Mouse (Mus musculus): ENCODE measurements around the gene Pcdh15. TPM values are rescaled to one million over a fixed set of nuclear protein-coding genes. Genes with fewer than 3 reads are reported as not detected.
A peak's percentile ranks its signal among the peaks of the same experiment; 100 is the strongest.

The Pcdh15 gene
- polyA plus RNA-seq, 2 experiments: 1.0 TPM

DNA sequence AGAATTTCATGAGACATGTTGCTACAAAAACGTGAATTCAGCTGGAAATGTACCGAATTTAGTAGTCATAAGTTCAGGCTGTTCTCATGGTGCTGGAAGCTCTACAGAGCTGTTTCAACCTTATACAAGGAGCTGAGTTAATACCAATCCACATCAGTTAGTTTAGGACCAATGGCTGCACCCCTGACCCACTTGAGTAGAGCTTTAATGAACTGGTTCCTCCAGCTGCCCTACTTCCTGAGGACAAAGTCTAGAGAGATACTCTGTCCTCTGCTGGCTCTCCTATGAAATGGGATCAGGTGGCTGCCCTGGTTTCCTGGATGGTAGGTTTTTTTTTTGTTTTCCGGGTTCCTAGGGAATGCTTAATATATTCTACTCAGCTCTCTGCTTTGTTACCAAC lies 1030.0 kb downstream of the Pcdh15 start:
- H3K4me3 ChIP-seq (replicated peaks; ENCODE audit: low read length): no peak overlapping the region
- H3K27me3 ChIP-seq (ENCODE audit: control insufficient read depth, insufficient read depth, low read length): no peaks in the 10 kb centered on the region
- no peak overlapping the region for H3K4me2 ChIP-seq (replicated peaks; ENCODE audit: low read depth, low read length, severe bottlenecking)
- no peaks in the 10 kb centered on the region for H3K36me3 ChIP-seq (ENCODE audit: control insufficient read depth, insufficient read depth, low read length)
- H3K27ac ChIP-seq (replicated peaks; ENCODE audit: low read depth, low read length): no peak overlapping the region
- no peak for ATAC-seq (ENCODE audit: low FRiP score, low read depth)
- H3K9me3 ChIP-seq (ENCODE audit: control insufficient read depth, low read length): no peaks in the 10 kb centered on the region
- no peaks in the 10 kb centered on the region for H3K4me1 ChIP-seq (ENCODE audit: control insufficient read depth, insufficient read depth, low read length)
- no peak for TF ChIP-seq POLR2A (IDR thresholded peaks at IDR 0.05; ENCODE audit: borderline replicate concordance, extremely low read depth, insufficient read depth, insufficient read length)
- WGBS: 83% methylated on average over 3 of the region's 3 CpGs
- no peak overlapping the region for H3K9ac ChIP-seq (ENCODE audit: low read depth, low read length, severe bottlenecking)
- DNase-seq (ENCODE audit: low spot score): no peak

DNA sequence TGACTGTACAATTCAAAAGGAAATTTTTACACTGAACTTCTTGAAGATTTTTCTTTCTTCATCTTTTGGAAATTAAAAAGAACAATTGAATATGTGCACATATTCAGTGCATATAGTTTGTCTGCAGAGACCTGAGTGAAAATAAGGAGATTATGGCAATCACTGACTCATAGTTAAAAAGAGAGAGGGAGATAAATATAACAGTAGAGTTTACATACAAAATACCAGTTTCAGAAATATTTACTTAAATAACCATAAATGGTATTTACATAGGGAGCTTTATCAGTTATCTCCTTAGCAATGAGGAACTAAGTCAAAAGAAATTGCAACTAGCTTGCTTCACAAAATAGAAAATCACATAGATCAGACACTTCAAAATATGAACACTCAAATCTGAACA lies 1030.5 kb downstream of the Pcdh15 start:
- H3K36me3 ChIP-seq (ENCODE audit: control insufficient read depth, insufficient read depth, low read length): no peaks in the 10 kb centered on the region
- no peak for ATAC-seq (ENCODE audit: low FRiP score, low read depth)
- no peaks in the 10 kb centered on the region for H3K4me1 ChIP-seq (ENCODE audit: control insufficient read depth, insufficient read depth, low read length)
- DNase-seq (ENCODE audit: low spot score): no peak
- no peaks in the 10 kb centered on the region for H3K27me3 ChIP-seq (ENCODE audit: control insufficient read depth, insufficient read depth, low read length)
- H3K9me3 ChIP-seq (ENCODE audit: control insufficient read depth, low read length): no peaks in the 10 kb centered on the region
- no peak overlapping the region for H3K9ac ChIP-seq (ENCODE audit: low read depth, low read length, severe bottlenecking)
- no peak overlapping the region for H3K4me2 ChIP-seq (replicated peaks; ENCODE audit: low read depth, low read length, severe bottlenecking)
- TF ChIP-seq POLR2A (IDR thresholded peaks at IDR 0.05; ENCODE audit: borderline replicate concordance, extremely low read depth, insufficient read depth, insufficient read length): no peak
- no peak overlapping the region for H3K27ac ChIP-seq (replicated peaks; ENCODE audit: low read depth, low read length)
- H3K4me3 ChIP-seq (replicated peaks; ENCODE audit: low read length): no peak overlapping the region

DNA sequence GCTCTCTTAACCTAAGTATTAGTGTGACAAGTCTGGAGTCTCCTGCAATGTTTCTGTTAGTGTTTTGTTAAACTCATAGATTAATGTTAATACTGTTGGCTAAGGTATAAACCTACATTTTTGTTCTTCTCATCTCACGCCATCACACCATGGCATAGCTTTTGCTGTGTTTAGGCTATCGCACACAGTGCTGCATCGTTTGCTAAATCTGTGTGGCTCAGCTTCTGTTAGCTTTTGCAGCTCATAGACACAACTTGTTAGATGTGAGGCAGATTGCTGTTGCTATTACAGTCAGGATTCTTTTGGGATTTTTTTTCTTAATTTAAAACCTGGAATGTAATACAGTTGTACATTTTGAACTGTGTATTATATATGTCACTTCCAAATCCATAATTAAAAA lies 1031.7 kb downstream of the Pcdh15 start:
- H3K27ac ChIP-seq (replicated peaks; ENCODE audit: low read depth, low read length): no peak overlapping the region
- H3K9ac ChIP-seq (ENCODE audit: low read depth, low read length, severe bottlenecking): no peak overlapping the region
- H3K4me1 ChIP-seq (ENCODE audit: control insufficient read depth, insufficient read depth, low read length): no peaks in the 10 kb centered on the region
- H3K27me3 ChIP-seq (ENCODE audit: control insufficient read depth, insufficient read depth, low read length): no peaks in the 10 kb centered on the region
- WGBS: 87% methylated on average over 3 of the region's 3 CpGs
- H3K36me3 ChIP-seq (ENCODE audit: control insufficient read depth, insufficient read depth, low read length): no peaks in the 10 kb centered on the region
- ATAC-seq (ENCODE audit: low FRiP score, low read depth) (no peak), DNase-seq (ENCODE audit: low spot score) (no peak)
- TF ChIP-seq POLR2A (IDR thresholded peaks at IDR 0.05; ENCODE audit: borderline replicate concordance, extremely low read depth, insufficient read depth, insufficient read length): no peak
- H3K9me3 ChIP-seq (ENCODE audit: control insufficient read depth, low read length): no peaks in the 10 kb centered on the region
- H3K4me2 ChIP-seq (replicated peaks; ENCODE audit: low read depth, low read length, severe bottlenecking): no peak overlapping the region
- no peak overlapping the region for H3K4me3 ChIP-seq (replicated peaks; ENCODE audit: low read length)

DNA sequence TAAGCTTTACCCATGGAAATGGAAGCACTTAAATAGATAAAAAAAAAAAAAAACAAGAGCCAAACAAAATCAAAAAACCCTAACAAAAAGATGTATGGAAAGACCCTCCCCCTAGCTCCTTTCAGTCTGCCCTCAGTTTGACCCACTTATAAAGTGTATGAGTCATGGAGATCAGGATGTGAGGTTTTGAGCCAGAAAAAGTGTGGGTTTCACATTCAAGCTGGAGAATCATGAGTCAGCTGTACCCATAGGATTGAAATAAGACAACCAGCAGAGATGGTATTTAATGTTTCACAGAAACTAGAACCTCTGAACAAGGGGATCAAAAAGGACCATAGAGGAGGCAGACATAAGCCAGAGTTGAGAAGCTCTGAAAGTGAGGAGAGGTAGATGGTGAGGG lies 1048.8 kb downstream of the Pcdh15 start:
- H3K9ac ChIP-seq (ENCODE audit: low read depth, low read length, severe bottlenecking): no peak overlapping the region
- H3K27ac ChIP-seq (replicated peaks; ENCODE audit: low read depth, low read length): no peak overlapping the region
- no peaks in the 10 kb centered on the region for H3K9me3 ChIP-seq (ENCODE audit: control insufficient read depth, low read length)
- H3K27me3 ChIP-seq (ENCODE audit: control insufficient read depth, insufficient read depth, low read length): no peaks in the 10 kb centered on the region
- TF ChIP-seq POLR2A (IDR thresholded peaks at IDR 0.05; ENCODE audit: borderline replicate concordance, extremely low read depth, insufficient read depth, insufficient read length): no peak
- DNase-seq (ENCODE audit: low spot score) (no peak), ATAC-seq (ENCODE audit: low FRiP score, low read depth) (no peak)
- no peaks in the 10 kb centered on the region for H3K4me1 ChIP-seq (ENCODE audit: control insufficient read depth, insufficient read depth, low read length)
- H3K4me2 ChIP-seq (replicated peaks; ENCODE audit: low read depth, low read length, severe bottlenecking): no peak overlapping the region
- no peak overlapping the region for H3K4me3 ChIP-seq (replicated peaks; ENCODE audit: low read length)
- H3K36me3 ChIP-seq (ENCODE audit: control insufficient read depth, insufficient read depth, low read length): no peaks in the 10 kb centered on the region

DNA sequence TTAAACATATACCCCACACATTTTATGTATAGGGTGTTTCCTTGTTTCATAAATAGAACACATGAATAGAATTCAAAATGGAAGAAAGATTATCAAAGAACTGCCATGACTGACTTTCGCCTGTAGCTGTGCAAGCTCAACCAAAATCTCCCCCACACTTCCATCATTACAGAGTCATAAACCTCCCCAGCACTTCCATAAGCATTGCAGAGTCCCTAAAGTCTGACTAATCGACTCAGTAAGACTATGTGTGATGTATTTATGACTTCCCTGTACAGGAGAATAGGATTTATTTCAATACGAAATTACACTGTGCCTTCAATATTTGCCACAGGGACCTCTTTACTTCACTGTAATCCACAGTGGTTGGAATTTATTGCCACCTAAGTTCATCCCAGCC lies 1082.8 kb downstream of the Pcdh15 start:
- H3K9me3 ChIP-seq (ENCODE audit: control insufficient read depth, low read length): no peaks in the 10 kb centered on the region
- no peak overlapping the region for H3K27ac ChIP-seq (replicated peaks; ENCODE audit: low read depth, low read length)
- no peak overlapping the region for H3K4me3 ChIP-seq (replicated peaks; ENCODE audit: low read length)
- no peak overlapping the region for H3K4me2 ChIP-seq (replicated peaks; ENCODE audit: low read depth, low read length, severe bottlenecking)
- no peaks in the 10 kb centered on the region for H3K27me3 ChIP-seq (ENCODE audit: control insufficient read depth, insufficient read depth, low read length)
- H3K36me3 ChIP-seq (ENCODE audit: control insufficient read depth, insufficient read depth, low read length): no peaks in the 10 kb centered on the region
- TF ChIP-seq POLR2A (IDR thresholded peaks at IDR 0.05; ENCODE audit: borderline replicate concordance, extremely low read depth, insufficient read depth, insufficient read length): no peak
- DNase-seq (ENCODE audit: low spot score) (no peak), ATAC-seq (ENCODE audit: low FRiP score, low read depth) (no peak)
- H3K9ac ChIP-seq (ENCODE audit: low read depth, low read length, severe bottlenecking): no peak overlapping the region
- no peaks in the 10 kb centered on the region for H3K4me1 ChIP-seq (ENCODE audit: control insufficient read depth, insufficient read depth, low read length)
- WGBS: 47% methylated on average over 3 of the region's 3 CpGs

DNA sequence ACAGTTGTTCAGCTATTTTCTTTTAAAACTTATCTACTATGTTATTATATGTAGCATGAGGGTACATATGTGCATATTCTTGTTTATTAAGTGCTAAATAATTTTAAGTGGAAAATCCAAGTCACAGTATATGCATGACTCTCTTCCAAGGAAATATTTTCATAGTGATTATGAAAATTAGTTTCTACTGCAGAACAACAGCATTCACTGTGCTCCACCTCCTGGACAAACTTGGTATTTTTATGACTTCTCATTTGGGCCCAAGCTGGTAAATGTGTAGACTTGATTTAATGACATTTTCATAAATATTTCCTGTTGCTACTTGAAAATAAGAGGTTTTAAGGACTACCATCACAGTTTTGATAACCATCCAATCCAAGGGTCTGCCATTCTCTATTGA lies 1104.5 kb downstream of the Pcdh15 start:
- Histone ChIP-seq H3K4me3 (replicated peaks; ENCODE audit: low read length) (no peak overlapping the region), H3K36me3 (ENCODE audit: control insufficient read depth, insufficient read depth, low read length) (no peaks in the 10 kb centered on the region), H3K27me3 (ENCODE audit: control insufficient read depth, insufficient read depth, low read length) (no peaks in the 10 kb centered on the region), H3K4me2 (replicated peaks; ENCODE audit: low read depth, low read length, severe bottlenecking) (no peak overlapping the region), H3K9ac (ENCODE audit: low read depth, low read length, severe bottlenecking) (no peak overlapping the region), H3K4me1 (ENCODE audit: control insufficient read depth, insufficient read depth, low read length) (no peaks in the 10 kb centered on the region), H3K9me3 (ENCODE audit: control insufficient read depth, low read length) (no peaks in the 10 kb centered on the region), H3K27ac (replicated peaks; ENCODE audit: low read depth, low read length) (no peak overlapping the region)
- ATAC-seq (ENCODE audit: low FRiP score, low read depth) (no peak), DNase-seq (ENCODE audit: low spot score) (peak; percentile 68)
- no peak for TF ChIP-seq POLR2A (IDR thresholded peaks at IDR 0.05; ENCODE audit: borderline replicate concordance, extremely low read depth, insufficient read depth, insufficient read length)

All from limb, embryonic 14.5 days (tissue).